Mouse (Mus musculus): ENCODE measurements around the gene Gm42674. TPM values are rescaled to one million over a fixed set of nuclear protein-coding genes. Genes with fewer than 3 reads are reported as not detected.

Gene Gm42674
- polyA plus RNA-seq, 1 experiment, result not detected

DNA sequence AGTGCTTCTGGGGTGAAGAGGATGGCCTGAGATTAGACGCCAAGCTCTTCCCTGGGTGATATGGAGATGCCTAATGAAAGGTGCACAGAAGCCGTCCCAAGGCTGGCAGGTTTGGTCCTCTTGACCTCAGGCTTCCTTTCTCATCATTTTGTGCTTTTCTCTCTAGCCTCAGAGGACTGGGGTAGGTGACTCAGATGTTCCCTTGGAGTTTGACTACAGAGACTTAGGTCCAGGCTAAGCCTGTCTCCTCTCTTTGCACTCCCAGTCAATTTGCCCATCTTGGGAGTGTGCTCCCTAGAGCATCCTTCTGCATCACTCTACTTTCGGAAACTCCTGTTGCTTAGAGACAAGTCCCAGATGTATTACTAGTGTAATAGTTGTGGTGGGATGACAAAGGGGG, 5.7 kb downstream of the Gm42674 start:
- H3K27ac ChIP-seq (ENCODE audit: control insufficient read depth, insufficient read depth, low read length), result no peak overlapping the region
- H3K27me3 ChIP-seq (ENCODE audit: control insufficient read depth, insufficient read depth, low read length), result no peaks in the 10 kb centered on the region
- WGBS, result 93% methylated on average over 3 of the region's 3 CpGs
- peaks cover 30% of the 10 kb centered on the region for H3K4me1 ChIP-seq (replicated peaks; ENCODE audit: control insufficient read depth, insufficient read depth, low read length)
- H3K36me3 ChIP-seq (ENCODE audit: control insufficient read depth, insufficient read depth, low read length), result no peaks in the 10 kb centered on the region
- no peak overlapping the region for H3K4me3 ChIP-seq (ENCODE audit: control insufficient read depth, insufficient read depth, low read length)
- TF ChIP-seq POLR2A (IDR thresholded peaks at IDR 0.05; ENCODE audit: control insufficient read depth, extremely low read depth, insufficient read depth, low read length, poor library complexity), result no peak
- no peak for TF ChIP-seq CTCF (IDR thresholded peaks at IDR 0.05; ENCODE audit: borderline replicate concordance, control insufficient read depth, extremely low read depth, insufficient read depth, low read length, poor library complexity)
- DNase-seq, result no peak

DNA sequence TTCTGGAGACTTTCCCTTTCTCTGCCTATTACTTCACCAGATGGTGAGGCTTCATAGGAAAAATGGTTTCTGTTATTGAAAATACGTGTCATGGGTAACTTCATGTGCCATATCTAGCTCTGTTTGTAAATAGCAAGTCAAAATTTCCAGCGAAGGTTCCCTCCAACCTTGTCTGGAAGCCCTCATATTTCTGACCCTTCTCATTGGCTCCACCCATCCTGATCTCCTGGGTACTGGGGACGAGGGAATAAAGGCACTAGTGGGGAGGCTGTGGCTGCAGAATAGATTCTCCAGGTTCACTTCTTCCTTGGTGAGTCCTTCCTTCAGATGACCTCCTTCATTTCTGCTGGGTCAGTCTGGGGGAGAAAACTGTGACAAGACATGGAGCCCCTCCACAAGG, 6.5 kb downstream of the Gm42674 start, which contains the start of gene S100a5:
Gene S100a5 (plus strand): TSS at position 301 of the 400 bp plus-strand sequence.
- Histone ChIP-seq H3K27ac (ENCODE audit: control insufficient read depth, insufficient read depth, low read length) (no peak within 1 kb of the TSS), H3K36me3 (ENCODE audit: control insufficient read depth, insufficient read depth, low read length) (no peaks in the 10 kb centered on the region), H3K4me1 (replicated peaks; ENCODE audit: control insufficient read depth, insufficient read depth, low read length) (peaks cover 34% of the 10 kb centered on the region), H3K4me3 (ENCODE audit: control insufficient read depth, insufficient read depth, low read length) (no peak within 1 kb of the TSS), H3K27me3 (ENCODE audit: control insufficient read depth, insufficient read depth, low read length) (no peaks in the 10 kb centered on the region)
- WGBS, result 73% methylated on average over 3 of the region's 3 CpGs
- no peak for DNase-seq
- TF ChIP-seq CTCF (IDR thresholded peaks at IDR 0.05; ENCODE audit: borderline replicate concordance, control insufficient read depth, extremely low read depth, insufficient read depth, low read length, poor library complexity) (no peak), POLR2A (IDR thresholded peaks at IDR 0.05; ENCODE audit: control insufficient read depth, extremely low read depth, insufficient read depth, low read length, poor library complexity) (no peak)

DNA sequence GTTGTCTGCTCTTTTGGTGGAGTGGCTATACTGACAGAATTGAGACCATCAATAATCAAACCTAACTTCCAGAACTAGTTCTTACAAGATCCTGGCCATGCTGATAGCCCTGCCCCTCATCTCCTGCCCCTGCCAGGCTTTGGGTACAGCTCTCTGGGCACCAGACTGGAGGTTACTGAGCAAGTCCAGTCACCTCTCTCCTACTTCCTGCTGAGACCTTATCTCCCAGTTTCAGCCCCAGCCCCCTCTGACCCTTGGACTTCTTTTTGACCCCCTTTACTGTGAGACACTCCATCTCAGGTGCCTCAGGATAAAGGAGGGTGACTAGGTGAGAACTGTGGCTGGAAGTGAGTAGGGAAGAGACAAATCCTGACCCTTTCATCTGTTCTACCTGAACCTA, 7.4 kb downstream of the Gm42674 start:
- H3K27me3 ChIP-seq (ENCODE audit: control insufficient read depth, insufficient read depth, low read length), result no peaks in the 10 kb centered on the region
- H3K36me3 ChIP-seq (ENCODE audit: control insufficient read depth, insufficient read depth, low read length), result no peaks in the 10 kb centered on the region
- no peak overlapping the region for H3K27ac ChIP-seq (ENCODE audit: control insufficient read depth, insufficient read depth, low read length)
- DNase-seq, result no peak
- TF ChIP-seq CTCF (IDR thresholded peaks at IDR 0.05; ENCODE audit: borderline replicate concordance, control insufficient read depth, extremely low read depth, insufficient read depth, low read length, poor library complexity) (no peak), POLR2A (IDR thresholded peaks at IDR 0.05; ENCODE audit: control insufficient read depth, extremely low read depth, insufficient read depth, low read length, poor library complexity) (no peak)
- H3K4me3 ChIP-seq (ENCODE audit: control insufficient read depth, insufficient read depth, low read length), result no peak overlapping the region
- H3K4me1 ChIP-seq (replicated peaks; ENCODE audit: control insufficient read depth, insufficient read depth, low read length), result peaks cover 36% of the 10 kb centered on the region

DNA sequence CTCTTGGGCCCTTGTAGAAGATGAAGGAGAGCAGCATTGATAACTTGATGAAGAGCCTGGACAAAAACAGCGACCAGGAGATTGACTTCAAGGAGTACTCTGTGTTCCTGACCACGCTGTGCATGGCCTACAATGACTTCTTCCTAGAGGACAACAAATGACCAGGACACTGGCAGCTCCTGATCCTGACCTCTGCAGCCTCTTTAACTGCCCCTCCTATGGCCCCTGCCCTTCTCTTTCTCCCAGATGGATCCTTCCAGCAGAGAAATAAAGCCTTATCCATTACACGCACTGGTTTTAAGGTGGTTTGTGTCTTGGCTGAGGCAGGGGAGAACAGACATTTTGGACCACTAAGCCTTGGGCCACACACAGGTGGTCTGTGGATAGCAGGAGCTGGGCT, 9.8 kb downstream of the Gm42674 start:
- WGBS, result 89% methylated on average over 3 of the region's 3 CpGs
- H3K4me3 ChIP-seq (ENCODE audit: control insufficient read depth, insufficient read depth, low read length), result no peak overlapping the region
- H3K27ac ChIP-seq (ENCODE audit: control insufficient read depth, insufficient read depth, low read length), result no peak overlapping the region
- H3K36me3 ChIP-seq (ENCODE audit: control insufficient read depth, insufficient read depth, low read length), result no peaks in the 10 kb centered on the region
- no peaks in the 10 kb centered on the region for H3K27me3 ChIP-seq (ENCODE audit: control insufficient read depth, insufficient read depth, low read length)
- H3K4me1 ChIP-seq (replicated peaks; ENCODE audit: control insufficient read depth, insufficient read depth, low read length), result peaks cover 24% of the 10 kb centered on the region
- no peak for TF ChIP-seq POLR2A (IDR thresholded peaks at IDR 0.05; ENCODE audit: control insufficient read depth, extremely low read depth, insufficient read depth, low read length, poor library complexity)
- no peak for TF ChIP-seq CTCF (IDR thresholded peaks at IDR 0.05; ENCODE audit: borderline replicate concordance, control insufficient read depth, extremely low read depth, insufficient read depth, low read length, poor library complexity)
- no peak for DNase-seq

DNA sequence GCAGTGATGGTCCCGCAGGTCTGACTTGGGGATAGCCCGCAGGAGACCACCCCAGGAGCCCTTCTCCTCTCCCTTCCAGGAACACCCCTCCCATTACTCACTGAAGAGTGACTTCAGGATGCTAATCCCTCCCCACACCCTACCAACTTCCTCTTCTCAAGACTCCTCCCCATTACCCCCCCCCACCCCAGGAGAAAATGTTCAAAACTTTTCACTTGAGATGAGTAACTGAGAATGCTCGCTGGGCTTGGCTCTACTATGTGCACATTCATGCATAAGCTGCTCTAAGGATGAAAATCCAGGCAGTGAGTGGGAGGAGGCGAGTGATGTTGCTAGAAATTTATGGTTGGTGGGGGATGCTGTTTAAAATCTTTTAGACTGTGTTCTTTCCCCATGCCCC, 10.4 kb downstream of the Gm42674 start:
- no peak for DNase-seq
- TF ChIP-seq POLR2A (IDR thresholded peaks at IDR 0.05; ENCODE audit: control insufficient read depth, extremely low read depth, insufficient read depth, low read length, poor library complexity) (no peak), CTCF (IDR thresholded peaks at IDR 0.05; ENCODE audit: borderline replicate concordance, control insufficient read depth, extremely low read depth, insufficient read depth, low read length, poor library complexity) (no peak)
- no peaks in the 10 kb centered on the region for H3K27me3 ChIP-seq (ENCODE audit: control insufficient read depth, insufficient read depth, low read length)
- H3K27ac ChIP-seq (ENCODE audit: control insufficient read depth, insufficient read depth, low read length), result no peak overlapping the region
- H3K36me3 ChIP-seq (ENCODE audit: control insufficient read depth, insufficient read depth, low read length), result no peaks in the 10 kb centered on the region
- no peak overlapping the region for H3K4me3 ChIP-seq (ENCODE audit: control insufficient read depth, insufficient read depth, low read length)
- H3K4me1 ChIP-seq (replicated peaks; ENCODE audit: control insufficient read depth, insufficient read depth, low read length), result peaks cover 24% of the 10 kb centered on the region
- WGBS, result 29% methylated on average over 4 of the region's 4 CpGs

DNA sequence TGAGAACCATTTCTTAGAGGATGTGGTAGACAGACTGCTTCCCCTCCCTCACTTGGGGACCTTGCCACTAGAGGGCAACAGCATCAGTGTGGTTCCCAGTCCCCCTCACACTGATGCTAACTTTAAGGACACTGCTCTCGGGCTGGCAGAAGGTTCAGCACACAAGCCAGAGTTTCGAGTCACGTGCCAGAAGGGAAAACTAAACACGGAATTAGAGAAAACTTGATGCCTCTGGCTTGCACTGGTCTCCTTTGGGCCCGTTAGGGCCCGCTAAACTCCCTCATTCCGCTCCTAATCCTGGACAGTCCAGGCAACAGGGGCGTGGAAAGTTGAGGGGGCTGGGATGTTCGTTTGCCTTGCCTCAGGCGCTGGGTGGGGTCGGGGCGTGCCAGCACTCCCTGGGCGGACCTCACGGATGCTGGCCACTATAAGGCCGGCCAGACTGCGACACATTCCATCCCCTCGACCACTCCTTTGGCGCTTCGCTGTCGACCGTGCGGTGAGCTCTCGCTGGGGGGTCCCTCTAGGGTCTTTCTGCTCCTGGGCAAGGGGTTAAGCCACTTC, 11.1 kb downstream of the Gm42674 start, which contains the start of gene S100a6:
Gene S100a6 (plus strand): TSS at position 155 of the 564 bp plus-strand sequence.
- no peak within 1 kb of the TSS for H3K27ac ChIP-seq (ENCODE audit: control insufficient read depth, insufficient read depth, low read length)
- WGBS, result 11% methylated on average over 23 of the region's 23 CpGs
- peak; percentile 66; the same call in 1 of the 2 replicates for TF ChIP-seq CTCF (IDR thresholded peaks at IDR 0.05; ENCODE audit: borderline replicate concordance, control insufficient read depth, extremely low read depth, insufficient read depth, low read length, poor library complexity)
- no peak for TF ChIP-seq POLR2A (IDR thresholded peaks at IDR 0.05; ENCODE audit: control insufficient read depth, extremely low read depth, insufficient read depth, low read length, poor library complexity)

More for the DNA sequence above, 11.1 kb downstream of the Gm42674 start, which contains the start of gene S100a6:
- peaks cover 24% of the 10 kb centered on the region for H3K4me1 ChIP-seq (replicated peaks; ENCODE audit: control insufficient read depth, insufficient read depth, low read length)
- H3K4me3 ChIP-seq (ENCODE audit: control insufficient read depth, insufficient read depth, low read length), result peak within 1 kb of the TSS; percentile 13
- no peaks in the 10 kb centered on the region for H3K27me3 ChIP-seq (ENCODE audit: control insufficient read depth, insufficient read depth, low read length)
- peak; percentile 86 for DNase-seq
- no peaks in the 10 kb centered on the region for H3K36me3 ChIP-seq (ENCODE audit: control insufficient read depth, insufficient read depth, low read length)

All from thymus, adult 2 months (tissue).